Mouse (Mus musculus) E14TG2a.4 (cell line): ENCODE measurements around the gene Cdh6.

Source experiments
- H3K27me3 ChIP-seq: 2 replicates; pipeline ENCODE4 v1.6.1; 2014; ENCODE audit warnings: low read length, control low read depth; ENCODE audit not compliant: insufficient read depth
- H3K36me3 ChIP-seq: 2 replicates; pipeline ENCODE4 v1.6.1; 2014; ENCODE audit warnings: low read length, control low read depth; ENCODE audit not compliant: insufficient read depth
- H3K4me1 ChIP-seq: replicated peaks from 2 replicates; pipeline ENCODE4 v1.6.1; 2014; ENCODE audit warnings: low read depth, low read length, control low read depth
- H3K4me3 ChIP-seq: replicated peaks from 2 replicates; pipeline ENCODE4 v1.5.1; 2014; ENCODE audit warnings: mild to moderate bottlenecking, low read length
- H3K9me3 ChIP-seq: 2 replicates; pipeline ENCODE4 v1.6.1; 2014; ENCODE audit warnings: low read length, control low read depth
- CTCF ChIP-seq: conservative IDR thresholded peaks from 2 replicates; pipeline ENCODE4 v1.5.1; 2014; ENCODE audit warnings: low read length
- NANOG ChIP-seq: IDR thresholded peaks from 2 replicates; pipeline ENCODE4 v1.6.1; 2014; ENCODE audit warnings: borderline replicate concordance, low read length, mixed read lengths
- POU5F1 ChIP-seq: IDR thresholded peaks from 2 replicates; pipeline ENCODE4 v1.6.1; 2014; ENCODE audit warnings: low read length, borderline replicate concordance

Gene Cdh6

GRCm38 (mm10) chr15:13173071-13173778 lies at the start of gene Cdh6:
Gene Cdh6 (minus strand): TSS chr15:13173675.
- Histone ChIP-seq H3K27me3 (peaks cover 80% of the 10 kb centered on the region), H3K4me1 (peaks cover 21% of the 10 kb centered on the region), H3K9me3 (no peaks in the 10 kb centered on the region), H3K4me3 (peak within 1 kb of the TSS; percentile 84), H3K36me3 (no peaks in the 10 kb centered on the region)
- peak; percentile 13; the same call in 1 of the 2 replicates for TF ChIP-seq POU5F1
- TF ChIP-seq NANOG, result no peak

GRCm38 (mm10) chr15:13219727-13220454 lies 46.4 kb upstream of the Cdh6 start:
- Histone ChIP-seq H3K4me1 (no peaks in the 10 kb centered on the region), H3K9me3 (0 out of 2 replicates have a peak, but pooled peaks cover 3% of the 10 kb centered on the region), H3K4me3 (no peak overlapping the region), H3K27me3 (no peaks in the 10 kb centered on the region), H3K36me3 (no peaks in the 10 kb centered on the region)
- TF ChIP-seq POU5F1 (no peak), CTCF (no peak), NANOG (no peak)

- Histone ChIP-seq H3K4me1 (peaks cover 5% of the 10 kb centered on the region), H3K27me3 (no peaks in the 10 kb centered on the region), H3K36me3 (no peaks in the 10 kb centered on the region), H3K4me3 (no peak overlapping the region), H3K9me3 (0 out of 2 replicates have a peak, but pooled peaks cover 3% of the 10 kb centered on the region)
- TF ChIP-seq NANOG (no peak), CTCF (no peak), POU5F1 (no peak)
Observed at GRCm38 (mm10) chr15:13217800-13218199, 44.3 kb upstream of the Cdh6 start.

- no peak for TF ChIP-seq CTCF
- no peak for TF ChIP-seq POU5F1
- no peak for TF ChIP-seq NANOG
- 0 out of 2 replicates have a peak, but pooled peaks cover 3% of the 10 kb centered on the region for H3K9me3 ChIP-seq
- no peaks in the 10 kb centered on the region for H3K27me3 ChIP-seq
- H3K4me3 ChIP-seq, result no peak overlapping the region
- no peaks in the 10 kb centered on the region for H3K36me3 ChIP-seq
- H3K4me1 ChIP-seq, result peaks cover 11% of the 10 kb centered on the region
Observed at GRCm38 (mm10) chr15:13217161-13217560, 43.7 kb upstream of the Cdh6 start.

GRCm38 (mm10) chr15:13212956-13213355 lies 39.5 kb upstream of the Cdh6 start:
- Histone ChIP-seq H3K36me3 (no peaks in the 10 kb centered on the region), H3K27me3 (no peaks in the 10 kb centered on the region)
- TF ChIP-seq POU5F1 (no peak), CTCF (no peak), NANOG (no peak)

GRCm38 (mm10) chr15:13212027-13212685 lies 38.7 kb upstream of the Cdh6 start:
- Histone ChIP-seq H3K4me3 (no peak overlapping the region), H3K4me1 (peaks cover 23% of the 10 kb centered on the region), H3K27me3 (no peaks in the 10 kb centered on the region), H3K36me3 (no peaks in the 10 kb centered on the region), H3K9me3 (0 out of 2 replicates have a peak, but pooled peaks cover 3% of the 10 kb centered on the region)
- TF ChIP-seq POU5F1 (no peak), NANOG (peak; percentile 90)

More at GRCm38 (mm10) chr15:13212956-13213355, 39.5 kb upstream of the Cdh6 start:
- Histone ChIP-seq H3K4me3 (no peak overlapping the region), H3K9me3 (0 out of 2 replicates have a peak, but pooled peaks cover 3% of the 10 kb centered on the region), H3K4me1 (peaks cover 23% of the 10 kb centered on the region)

GRCm38 (mm10) chr15:13210186-13210585 lies 36.7 kb upstream of the Cdh6 start:
- TF ChIP-seq POU5F1 (no peak), NANOG (no peak)
- no peaks in the 10 kb centered on the region for H3K36me3 ChIP-seq
- no peaks in the 10 kb centered on the region for H3K9me3 ChIP-seq
- no peak overlapping the region for H3K4me3 ChIP-seq
- H3K4me1 ChIP-seq, result peaks cover 23% of the 10 kb centered on the region
- H3K27me3 ChIP-seq, result no peaks in the 10 kb centered on the region

- Histone ChIP-seq H3K4me1 (peaks cover 23% of the 10 kb centered on the region), H3K36me3 (no peaks in the 10 kb centered on the region), H3K27me3 (no peaks in the 10 kb centered on the region), H3K4me3 (no peak overlapping the region), H3K9me3 (no peaks in the 10 kb centered on the region)
- TF ChIP-seq NANOG (no peak), CTCF (no peak), POU5F1 (no peak)
Observed at GRCm38 (mm10) chr15:13208716-13209115, 35.2 kb upstream of the Cdh6 start.
